Mouse (Mus musculus): ENCODE results near the gene Gm11437.

- TF ChIP-seq CTCF (IDR thresholded peaks at IDR 0.05; ENCODE audit: insufficient read depth, low read length), result no peak
- TF ChIP-seq POLR2A (IDR thresholded peaks at IDR 0.05; ENCODE audit: borderline replicate concordance, extremely low read depth, low read depth, low read length), result no peak
These were observed 3.2 kb downstream of the Gm11437 start for GRCm38 (mm10) chr11:84164123-84164522.
